Mouse (Mus musculus) heart, adult 2 months (tissue): Measurements from ENCODE around the gene Itprid2. TPM values are rescaled to one million over a fixed set of nuclear protein-coding genes. Genes with fewer than 3 reads are reported as not detected.

Experiments used
- DNase-seq, 2 experiments: peaks; one replicate each; pipeline ENCODE4 v3.0.0; 2021
- H3K27ac ChIP-seq: fragments of 200-600 bp; 2 replicates; pipeline ENCODE4 v1.8.1; 2022
- H3K27me3 ChIP-seq: fragments of 200-500 bp; 2 replicates; pipeline ENCODE4 v1.6.1; 2012; ENCODE audit warnings: mild to moderate bottlenecking, low read length, inconsistent platforms, mixed read lengths; ENCODE audit not compliant: control insufficient read depth, insufficient read depth
- H3K36me3 ChIP-seq: fragments of 200-500 bp; 2 replicates; pipeline ENCODE4 v1.6.1; 2012; ENCODE audit warnings: low read length, inconsistent platforms; ENCODE audit not compliant: control insufficient read depth, insufficient read depth
- H3K4me1 ChIP-seq: fragments of 200-500 bp; 2 replicates; pipeline ENCODE4 v1.6.1; 2011; ENCODE audit warnings: low read length; ENCODE audit not compliant: control insufficient read depth, insufficient read depth
- H3K4me3 ChIP-seq: fragments of 200-600 bp; 2 replicates; pipeline ENCODE4 v1.8.1; 2022
- H3K79me2 ChIP-seq: fragments of 200-500 bp; replicated peaks from 2 replicates; pipeline ENCODE4 v1.6.1; 2012; ENCODE audit warnings: mild to moderate bottlenecking, inconsistent platforms, low read length, moderate library complexity, mixed read lengths; ENCODE audit not compliant: control insufficient read depth, insufficient read depth
- H3K9ac ChIP-seq: fragments of 200-500 bp; 2 replicates; pipeline ENCODE4 v1.6.1; 2012; ENCODE audit warnings: low read depth, mild to moderate bottlenecking, control low read depth, inconsistent platforms, low read length, mixed read lengths
- CTCF ChIP-seq: fragments of 200-600 bp; IDR thresholded peaks from 2 replicates; pipeline ENCODE4 v1.8.1; 2022; ENCODE audit warnings: antibody characterized with exemption, mild to moderate bottlenecking, moderate library complexity
- EP300 ChIP-seq: fragments of 200-500 bp; IDR thresholded peaks from 2 replicates; pipeline ENCODE4 v1.6.1; 2011; ENCODE audit warnings: low read depth, low read length, control low read depth; ENCODE audit not compliant: insufficient read depth
- POLR2A ChIP-seq: fragments of 200-500 bp; IDR thresholded peaks from 2 replicates; pipeline ENCODE4 v1.6.1; 2011; ENCODE audit warnings: mild to moderate bottlenecking, low read depth, low read length, control low read depth; ENCODE audit not compliant: insufficient read depth
- WGBS: fragments of 180-500 bp; shearing (Covaris S2); methylation state at CpG from one replicate; pipeline ENCODE4 v1.1.7; 2018; 5-methylcytosine and 5-hydroxymethylcytosine counted together
- intact Hi-C: fragments of 180-260 bp; cut with DNase I; formaldehyde crosslinking; loops from one replicate; pipeline ENCODE4 v1.15.1; 2025
- polyA plus RNA-seq: library from polyadenylated mRNA; depleted of rRNA; stranded (reverse); fragments of >200 nt; gene quantifications from 2 replicates; pipeline ENCODE4 v1.2.3, GENCODE M21; 2012; rRNA removed
- total RNA-seq, 2 experiments: library from RNA; stranded (reverse); gene quantifications; 2 replicates each; pipeline ENCODE4 v1.2.3; 2021

The Itprid2 gene
- total and polyA plus RNA-seq, 3 experiments: 6.5 to 24.0 (median 19.3) TPM

DNA sequence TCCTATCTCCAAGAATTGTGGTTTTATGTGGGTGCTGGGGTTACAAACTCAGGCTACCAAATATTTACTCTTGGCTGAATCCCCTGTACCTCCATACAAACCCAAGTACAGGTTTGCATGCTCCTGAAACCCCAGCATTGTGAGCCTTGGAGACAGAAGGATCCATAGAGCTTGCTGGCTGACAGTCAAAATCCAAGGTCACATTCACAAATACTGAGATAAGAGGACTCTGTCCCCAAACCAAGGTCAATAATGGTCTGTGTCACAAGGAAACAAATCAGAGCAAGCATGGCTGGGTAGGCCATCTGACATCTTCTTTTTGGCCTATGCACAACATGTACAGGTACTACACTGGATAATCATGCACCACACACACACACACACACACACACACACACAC is 82.7 kb downstream of the Itprid2 start:
- Histone ChIP-seq H3K27me3 (no peaks in the 10 kb centered on the region), H3K27ac (no peak overlapping the region), H3K4me3 (no peak overlapping the region), H3K79me2 (no peaks in the 10 kb centered on the region), H3K9ac (no peak overlapping the region), H3K4me1 (no peaks in the 10 kb centered on the region; the same call in 1 of the 2 replicates), H3K36me3 (peaks cover 2% of the 10 kb centered on the region; the same call in 1 of the 2 replicates)
- intact Hi-C loops: no loop called here
- DNase-seq: no peak
- no peak for TF ChIP-seq CTCF
- no peak for TF ChIP-seq EP300
- TF ChIP-seq POLR2A: no peak

DNA sequence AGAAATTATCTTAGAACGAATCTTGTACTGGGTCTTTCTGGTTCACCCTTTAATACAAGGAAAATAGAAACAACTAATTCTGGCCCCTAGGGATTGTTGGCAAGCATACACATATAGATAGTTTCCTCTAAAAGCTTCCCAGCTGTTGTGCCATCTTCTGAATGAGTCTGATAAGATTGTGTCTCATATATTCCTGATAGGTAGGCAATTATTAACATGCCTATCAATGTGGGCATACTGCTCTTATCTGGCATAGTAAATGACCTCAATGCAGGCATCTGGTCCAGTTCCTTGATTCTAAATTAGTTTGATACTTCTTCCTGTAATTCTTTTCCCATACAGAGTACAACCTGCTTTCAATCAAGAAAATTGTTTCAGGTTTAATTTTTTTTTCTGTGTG is 87.3 kb downstream of the Itprid2 start:
- H3K4me3 ChIP-seq: no peak overlapping the region
- no peaks in the 10 kb centered on the region for H3K36me3 ChIP-seq
- no peak for TF ChIP-seq CTCF
- TF ChIP-seq EP300: no peak
- no peak for TF ChIP-seq POLR2A
- H3K27me3 ChIP-seq: no peaks in the 10 kb centered on the region
- no peak overlapping the region for H3K27ac ChIP-seq
- H3K4me1 ChIP-seq: no peaks in the 10 kb centered on the region
- no peak overlapping the region for H3K9ac ChIP-seq
- no peak for DNase-seq
- intact Hi-C loops: no loop called here
- WGBS: 73% methylated on average over 1 of the region's 1 CpGs
- H3K79me2 ChIP-seq: no peaks in the 10 kb centered on the region

Other genes starting within 250 kb of the Itprid2 start
- not detected for gene Neurod1, start 178.6 kb upstream of the Itprid2 start, total RNA-seq
- gene Neurod1, start 178.6 kb upstream of the Itprid2 start, polyA plus RNA-seq: not detected in 2 replicates
- gene Cerkl, start 178.6 kb upstream of the Itprid2 start, total RNA-seq: under 1 TPM; 0.73 to 0.82 TPM
- 0.47 and 1.5 TPM in 2 replicates for gene Cerkl, start 178.6 kb upstream of the Itprid2 start, polyA plus RNA-seq
- gene Ppp1r1c, start 72.4 kb downstream of the Itprid2 start, total RNA-seq: under 1 TPM in 1 of 2 experiments, not detected in 1; 0.82 TPM
- gene Ppp1r1c, start 72.4 kb downstream of the Itprid2 start, polyA plus RNA-seq: not detected in 2 replicates